Comparison of ENCODE assay signal across 22 mouse cellular contexts in the genomic region with DNA sequence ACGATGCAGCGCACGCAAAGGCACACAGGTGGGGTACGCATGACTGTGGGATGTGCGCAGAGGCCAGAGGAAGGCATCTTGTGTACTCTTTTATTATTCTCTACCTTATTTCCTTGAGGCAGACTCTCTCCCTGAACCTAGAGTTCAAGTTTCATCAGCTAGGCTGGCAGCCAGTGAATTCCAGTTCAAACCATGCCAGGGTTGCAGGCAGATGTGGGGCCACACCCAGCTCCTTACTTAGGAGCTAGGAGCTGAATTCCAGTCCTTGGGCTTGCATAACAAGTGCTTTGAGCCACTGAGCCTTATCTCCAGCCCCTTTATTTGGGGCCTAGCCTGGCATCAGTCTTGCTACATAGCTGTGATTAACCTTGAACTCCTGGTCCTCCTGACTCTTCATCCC. TPM values are rescaled to one million over a fixed set of nuclear protein-coding genes. Genes with fewer than 3 reads are reported as not detected.
DNase-seq lines count a peak whose midpoint lies in the region; ATAC-seq lines count a peak whose summit lies in the region.
"Had no signal": no experiment of that assay in that cellular context is flagged by ENCODE, and none has a peak within 500 bp of the region (broad histone marks: within the 10 kb centered on the region; RNA-seq: fewer than 3 reads in every experiment).

No protein-coding gene starts in this region.

- peak; percentile 13 for DNase-seq in adrenal gland, adult 8-10 months
- DNase-seq in adrenal gland, postnatal 25 days, result no peak
- peak; percentile 24 for DNase-seq in ES-CJ7 (ENCODE audit: low read depth, low spot score)
- peak; percentile 47 for DNase-seq in ZHBTc4 (ENCODE audit: low read depth, low spot score)
- no peak for DNase-seq in retina, postnatal 1 day
- no peak for DNase-seq in cerebellum, postnatal 4 days (ENCODE audit: low spot score in 2 of 2)
- DNase-seq: B cell, adult 2 months; cerebellum, adult 11 months; cerebellum, adult 18-20 months; cerebellum, adult 8-10 months; cerebellum, adult 9-11 months; cerebellum, postnatal 14 days; cerebellum, postnatal 36 days; forebrain, postnatal 0 days had no signal

- H3K36me3 ChIP-seq in intestine, embryonic 15.5 days, result no peaks in the 10 kb centered on the region
- H3K36me3 ChIP-seq: embryonic facial prominence, embryonic 10.5 days; embryonic facial prominence, embryonic 12.5 days; forebrain, embryonic 15.5 days had no signal

- H3K4me1 ChIP-seq in intestine, embryonic 15.5 days (replicated peaks), result peaks cover 3% of the 10 kb centered on the region
- H3K4me1 ChIP-seq: forebrain, embryonic 13.5 days; forebrain, embryonic 15.5 days had no signal

- no peak overlapping the region for H3K4me3 ChIP-seq in intestine, embryonic 15.5 days (replicated peaks)
- H3K4me3 ChIP-seq: embryonic facial prominence, embryonic 10.5 days; embryonic facial prominence, embryonic 12.5 days; forebrain, embryonic 13.5 days; forebrain, embryonic 15.5 days had no signal

- 90% methylated on average over 5 of the region's 5 CpGs for WGBS in intestine, embryonic 15.5 days

- H3K27ac ChIP-seq in intestine, embryonic 15.5 days, result no peak overlapping the region
- H3K27ac ChIP-seq: embryonic facial prominence, embryonic 10.5 days; embryonic facial prominence, embryonic 12.5 days; forebrain, embryonic 13.5 days; forebrain, embryonic 15.5 days had no signal

- H3K27me3 ChIP-seq in intestine, embryonic 15.5 days (replicated peaks), result no peaks in the 10 kb centered on the region
- H3K27me3 ChIP-seq: CH12.LX; embryonic facial prominence, embryonic 12.5 days; forebrain, embryonic 13.5 days; forebrain, embryonic 15.5 days; Patski had no signal

- ATAC-seq in intestine, embryonic 15.5 days, result no peak
- ATAC-seq: CD4-positive, CD25-positive, alpha-beta regulatory T cell, adult 4 months; forebrain, embryonic 13.5 days; forebrain, embryonic 15.5 days; forebrain, postnatal 0 days; Patski had no signal

- no peak overlapping the region for H3K4me2 ChIP-seq in intestine, embryonic 15.5 days (replicated peaks)
- H3K4me2 ChIP-seq: embryonic facial prominence, embryonic 12.5 days; forebrain, embryonic 13.5 days; forebrain, embryonic 15.5 days had no signal

- H3K9me3 ChIP-seq in intestine, embryonic 15.5 days, result no peaks in the 10 kb centered on the region
- H3K9me3 ChIP-seq: embryonic facial prominence, embryonic 10.5 days; embryonic facial prominence, embryonic 12.5 days; forebrain, embryonic 13.5 days; forebrain, embryonic 15.5 days had no signal

- no peak overlapping the region for H3K9ac ChIP-seq in intestine, embryonic 15.5 days
- H3K9ac ChIP-seq: embryonic facial prominence, embryonic 12.5 days; forebrain, embryonic 13.5 days; forebrain, embryonic 15.5 days; forebrain, postnatal 0 days had no signal

RNA-seq across cellular contexts. Expression of a gene that starts 13.4 kb away (rescaled TPM):
- total RNA-seq in adrenal gland, adult 8-10 months (2022), result 10 to 100 TPM; 15.9 to 20.2 (median 18.5) TPM
- 9.7 and 16.5 TPM in 2 replicates for total RNA-seq in adrenal gland, postnatal 25 days (2021)
- 20.6 and 24.1 TPM in 2 replicates for polyA plus RNA-seq in intestine, embryonic 15.5 days (2015; fragmentation: Nextera tagmentation; extraction: Ambion mirVana)

Comparison
In these comparisons a context has a peak if more than half of its experiments do, and no peak if none do; other contexts are left out.
1. DNase-seq: peak in adrenal gland, adult 8-10 months (single experiment), ES-CJ7 (single experiment) and ZHBTc4 (single experiment); none in adrenal gland, postnatal 25 days (single experiment), retina, postnatal 1 day (single experiment) and cerebellum, postnatal 4 days (0 of 2).